Mouse (Mus musculus): ENCODE results near the gene St3gal3. TPM values are rescaled to one million over a fixed set of nuclear protein-coding genes. Genes with fewer than 3 reads are reported as not detected.

The St3gal3 gene
- polyA plus RNA-seq, 1 experiment = 8.1 TPM

- no peaks in the 10 kb centered on the region for H3K4me1 ChIP-seq (ENCODE audit: control insufficient read depth, insufficient read depth, insufficient read length, low read length)
- no peaks in the 10 kb centered on the region for H3K27me3 ChIP-seq (ENCODE audit: control insufficient read depth, insufficient read depth, low read length)
- H3K27ac ChIP-seq (ENCODE audit: insufficient read depth, low read depth, low read length) = no peak overlapping the region
- no peak overlapping the region for H3K4me3 ChIP-seq (ENCODE audit: low read depth, low read length)
- WGBS = 27% methylated on average over 9 of the region's 9 CpGs
- no peaks in the 10 kb centered on the region for H3K36me3 ChIP-seq (ENCODE audit: control insufficient read depth, insufficient read depth, low read length)
- no peak for TF ChIP-seq POLR2A (IDR thresholded peaks at IDR 0.05; ENCODE audit: low read depth, low read length)
- peak; percentile 86 for TF ChIP-seq CTCF (IDR thresholded peaks at IDR 0.05; ENCODE audit: extremely low read depth, insufficient read length, insufficient replicate concordance, low read depth, low read length)
Measured at GRCm38 (mm10) chr4:118089939-118090338, 44.8 kb downstream of the St3gal3 start.

DNA sequence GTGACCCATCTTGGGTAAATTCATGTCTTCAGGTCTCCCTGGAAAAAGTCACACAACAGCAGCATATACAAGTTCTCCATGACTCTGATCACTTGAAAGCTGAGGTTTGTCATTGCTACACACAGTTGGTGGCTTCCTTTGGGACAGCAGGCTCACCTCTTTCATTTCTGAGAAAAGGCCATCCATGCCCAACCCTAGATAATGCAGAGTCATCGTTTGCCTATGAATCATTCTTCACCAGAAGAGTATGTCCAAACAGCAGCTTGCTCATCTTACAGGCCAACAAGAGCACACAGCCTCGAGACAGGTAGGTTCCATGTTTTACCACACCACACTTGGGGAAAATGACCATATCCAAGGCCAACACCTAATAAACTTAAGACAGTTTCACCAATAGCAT, 45.9 kb downstream of the St3gal3 start:
- H3K27me3 ChIP-seq (ENCODE audit: control insufficient read depth, insufficient read depth, low read length) = no peaks in the 10 kb centered on the region
- H3K36me3 ChIP-seq (ENCODE audit: control insufficient read depth, insufficient read depth, low read length) = no peaks in the 10 kb centered on the region
- TF ChIP-seq CTCF (IDR thresholded peaks at IDR 0.05; ENCODE audit: extremely low read depth, insufficient read length, insufficient replicate concordance, low read depth, low read length) (no peak), POLR2A (IDR thresholded peaks at IDR 0.05; ENCODE audit: low read depth, low read length) (no peak)
- H3K4me3 ChIP-seq (ENCODE audit: low read depth, low read length) = no peak overlapping the region
- no peaks in the 10 kb centered on the region for H3K4me1 ChIP-seq (ENCODE audit: control insufficient read depth, insufficient read depth, insufficient read length, low read length)
- 58% methylated on average over 2 of the region's 2 CpGs for WGBS
- no peak overlapping the region for H3K27ac ChIP-seq (ENCODE audit: insufficient read depth, low read depth, low read length)

DNA sequence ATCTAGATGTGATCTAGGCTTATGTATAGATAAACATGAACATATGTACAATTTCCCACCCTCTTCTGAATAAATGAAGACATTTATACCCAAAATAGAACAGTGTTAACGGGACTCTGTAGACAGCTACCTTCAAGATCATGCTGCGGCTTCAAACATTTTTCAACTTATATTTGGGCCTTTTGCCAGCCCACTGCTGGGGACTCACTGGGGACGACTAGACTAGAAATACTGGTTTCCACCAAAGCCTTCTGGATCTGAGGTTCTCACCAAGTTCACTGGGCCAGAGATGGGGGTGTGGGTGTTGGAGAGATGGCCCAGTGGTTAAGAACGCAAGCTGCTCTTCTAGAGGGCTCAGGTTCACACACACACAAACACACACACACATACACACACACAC, 49.7 kb downstream of the St3gal3 start:
- Histone ChIP-seq H3K27me3 (ENCODE audit: control insufficient read depth, insufficient read depth, low read length) (no peaks in the 10 kb centered on the region), H3K27ac (ENCODE audit: insufficient read depth, low read depth, low read length) (no peak overlapping the region), H3K4me1 (ENCODE audit: control insufficient read depth, insufficient read depth, insufficient read length, low read length) (peaks cover 2% of the 10 kb centered on the region; the same call in 1 of the 2 replicates), H3K36me3 (ENCODE audit: control insufficient read depth, insufficient read depth, low read length) (no peaks in the 10 kb centered on the region), H3K4me3 (ENCODE audit: low read depth, low read length) (no peak overlapping the region)
- TF ChIP-seq CTCF (IDR thresholded peaks at IDR 0.05; ENCODE audit: extremely low read depth, insufficient read length, insufficient replicate concordance, low read depth, low read length) (no peak), POLR2A (IDR thresholded peaks at IDR 0.05; ENCODE audit: low read depth, low read length) (no peak)
- 76% methylated on average over 4 of the region's 4 CpGs for WGBS

GRCm38 (mm10) chr4:118083217-118083951, 51.3 kb downstream of the St3gal3 start:
- no peak overlapping the region for H3K4me3 ChIP-seq (ENCODE audit: low read depth, low read length)
- 31% methylated on average over 14 of the region's 14 CpGs for WGBS

GRCm38 (mm10) chr4:118081608-118082331, 52.9 kb downstream of the St3gal3 start:
- no peaks in the 10 kb centered on the region for H3K27me3 ChIP-seq (ENCODE audit: control insufficient read depth, insufficient read depth, low read length)
- peaks cover 2% of the 10 kb centered on the region; the same call in 1 of the 2 replicates for H3K4me1 ChIP-seq (ENCODE audit: control insufficient read depth, insufficient read depth, insufficient read length, low read length)
- no peak overlapping the region for H3K4me3 ChIP-seq (ENCODE audit: low read depth, low read length)
- H3K36me3 ChIP-seq (ENCODE audit: control insufficient read depth, insufficient read depth, low read length) = no peaks in the 10 kb centered on the region
- H3K27ac ChIP-seq (ENCODE audit: insufficient read depth, low read depth, low read length) = no peak overlapping the region
- WGBS = 89% methylated on average over 18 of the region's 18 CpGs
- TF ChIP-seq CTCF (IDR thresholded peaks at IDR 0.05; ENCODE audit: extremely low read depth, insufficient read length, insufficient replicate concordance, low read depth, low read length) (no peak), POLR2A (IDR thresholded peaks at IDR 0.05; ENCODE audit: low read depth, low read length) (no peak)

More at GRCm38 (mm10) chr4:118083217-118083951, 51.3 kb downstream of the St3gal3 start:
- H3K4me1 ChIP-seq (ENCODE audit: control insufficient read depth, insufficient read depth, insufficient read length, low read length) = peaks cover 2% of the 10 kb centered on the region; the same call in 1 of the 2 replicates
- no peaks in the 10 kb centered on the region for H3K36me3 ChIP-seq (ENCODE audit: control insufficient read depth, insufficient read depth, low read length)
- H3K27ac ChIP-seq (ENCODE audit: insufficient read depth, low read depth, low read length) = no peak overlapping the region
- TF ChIP-seq POLR2A (IDR thresholded peaks at IDR 0.05; ENCODE audit: low read depth, low read length) = no peak
- peak; percentile 97 for TF ChIP-seq CTCF (IDR thresholded peaks at IDR 0.05; ENCODE audit: extremely low read depth, insufficient read length, insufficient replicate concordance, low read depth, low read length)
- no peaks in the 10 kb centered on the region for H3K27me3 ChIP-seq (ENCODE audit: control insufficient read depth, insufficient read depth, low read length)

DNA sequence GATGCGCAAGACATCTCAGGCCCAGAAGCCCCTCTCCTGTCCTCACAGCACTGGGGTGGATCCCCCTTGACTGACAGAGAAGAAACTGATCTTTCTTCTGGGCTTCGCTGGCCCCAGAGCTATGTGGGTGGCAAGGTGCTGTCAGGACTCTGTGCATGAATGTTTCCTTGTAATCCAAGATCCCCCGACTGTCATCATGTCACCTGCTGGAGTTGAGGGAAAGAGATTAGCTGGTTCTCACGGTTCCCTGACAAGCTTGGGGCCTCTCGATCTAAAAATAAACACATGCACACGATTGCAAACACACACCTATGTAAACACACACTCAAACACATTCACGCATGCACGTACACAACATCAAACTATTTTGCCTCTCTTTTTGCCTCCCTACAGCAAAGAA, 54.2 kb downstream of the St3gal3 start:
- no peak overlapping the region for H3K4me3 ChIP-seq (ENCODE audit: low read depth, low read length)
- no peaks in the 10 kb centered on the region for H3K36me3 ChIP-seq (ENCODE audit: control insufficient read depth, insufficient read depth, low read length)
- peaks cover 2% of the 10 kb centered on the region; the same call in 1 of the 2 replicates for H3K4me1 ChIP-seq (ENCODE audit: control insufficient read depth, insufficient read depth, insufficient read length, low read length)
- TF ChIP-seq CTCF (IDR thresholded peaks at IDR 0.05; ENCODE audit: extremely low read depth, insufficient read length, insufficient replicate concordance, low read depth, low read length) = no peak
- no peak for TF ChIP-seq POLR2A (IDR thresholded peaks at IDR 0.05; ENCODE audit: low read depth, low read length)
- no peak overlapping the region for H3K27ac ChIP-seq (ENCODE audit: insufficient read depth, low read depth, low read length)
- 65% methylated on average over 8 of the region's 8 CpGs for WGBS
- H3K27me3 ChIP-seq (ENCODE audit: control insufficient read depth, insufficient read depth, low read length) = no peaks in the 10 kb centered on the region

DNA sequence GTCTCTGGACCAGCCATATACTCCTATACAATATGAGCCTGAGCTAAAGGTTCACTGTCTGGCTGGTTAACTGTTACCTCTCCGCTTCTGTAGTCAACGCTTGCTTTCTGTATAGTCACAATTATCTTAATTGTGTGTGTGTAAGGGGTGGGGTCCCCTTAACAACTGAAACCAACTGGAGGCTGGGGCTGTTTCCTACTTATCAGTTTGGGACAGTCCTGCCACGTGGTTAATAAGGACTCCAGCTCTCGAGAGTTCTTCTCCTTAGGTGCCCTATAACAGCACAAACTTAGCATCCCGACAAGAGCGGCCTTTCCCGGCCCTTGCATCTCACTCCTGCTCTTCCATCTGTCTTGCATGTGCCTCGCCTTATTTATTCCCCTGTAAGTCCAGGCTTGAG, 55.5 kb downstream of the St3gal3 start:
- H3K27ac ChIP-seq (ENCODE audit: insufficient read depth, low read depth, low read length) = no peak overlapping the region
- no peaks in the 10 kb centered on the region; the same call in 1 of the 2 replicates for H3K36me3 ChIP-seq (ENCODE audit: control insufficient read depth, insufficient read depth, low read length)
- H3K27me3 ChIP-seq (ENCODE audit: control insufficient read depth, insufficient read depth, low read length) = no peaks in the 10 kb centered on the region
- WGBS = 66% methylated on average over 8 of the region's 8 CpGs
- peaks cover 2% of the 10 kb centered on the region; the same call in 1 of the 2 replicates for H3K4me1 ChIP-seq (ENCODE audit: control insufficient read depth, insufficient read depth, insufficient read length, low read length)
- TF ChIP-seq POLR2A (IDR thresholded peaks at IDR 0.05; ENCODE audit: low read depth, low read length) (no peak), CTCF (IDR thresholded peaks at IDR 0.05; ENCODE audit: extremely low read depth, insufficient read length, insufficient replicate concordance, low read depth, low read length) (no peak)
- H3K4me3 ChIP-seq (ENCODE audit: low read depth, low read length) = no peak overlapping the region
